Mouse (Mus musculus): ENCODE data around the gene Azgp1.
"Not testable (repeated sequence)": the region's sequence is repeated elsewhere in the genome, so short reads cannot be mapped to it uniquely, and the experiment has no call there.

The Azgp1 gene

DNA sequence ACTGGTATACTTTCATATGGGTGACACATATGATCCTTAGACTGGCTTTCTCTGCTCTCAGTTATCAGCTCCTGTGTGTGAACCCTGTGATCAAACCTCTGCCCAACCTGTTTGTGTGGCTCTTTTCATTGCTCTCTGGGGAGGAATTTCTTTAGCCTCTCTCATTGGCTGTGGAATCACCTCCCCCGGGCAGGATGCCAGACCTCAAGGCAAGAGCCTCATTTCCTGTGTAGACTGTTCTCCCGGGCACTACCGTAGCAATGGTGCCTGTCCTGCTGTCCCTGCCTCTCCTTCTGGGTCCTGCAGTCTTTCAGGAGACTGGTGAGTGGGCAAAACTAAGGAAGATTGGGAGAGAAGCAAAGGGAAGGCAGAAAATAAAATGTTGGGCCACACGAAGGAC, at the start of gene Azgp1:
Gene Azgp1, plus strand, starts transcription at position 221 of the 400 bp plus-strand sequence.
- DNase-seq (ENCODE audit: low spot score in 2 of 2): no peak

- not testable (repeated sequence) for DNase-seq (ENCODE audit: low spot score in 2 of 2)
Measured at GRCm38 (mm10) chr5:137933934-137934333, 47.4 kb upstream of the Azgp1 start.

DNA sequence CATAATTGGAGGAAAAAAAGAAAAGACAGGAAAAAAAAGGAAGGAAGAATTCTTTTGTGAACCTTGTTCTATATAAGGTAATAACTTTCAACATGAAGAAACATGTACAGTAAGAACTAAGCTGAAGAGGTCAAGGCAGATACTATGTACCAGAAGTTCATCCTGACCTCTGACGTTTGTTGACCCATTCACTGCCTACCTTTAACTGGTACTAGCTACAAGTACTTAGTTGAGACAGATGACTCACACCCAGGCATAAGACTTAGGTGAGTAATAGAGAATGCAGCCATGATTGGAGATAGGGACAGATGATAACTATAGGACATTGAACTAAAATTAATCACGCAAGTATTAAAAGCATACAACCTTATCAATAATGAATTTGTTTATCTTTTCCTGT, 44.8 kb upstream of the Azgp1 start:
- DNase-seq (ENCODE audit: low spot score in 2 of 2): no peak

GRCm38 (mm10) chr5:137937238-137937637, 44.1 kb upstream of the Azgp1 start:
- DNase-seq (ENCODE audit: low spot score in 2 of 2): no peak

DNA sequence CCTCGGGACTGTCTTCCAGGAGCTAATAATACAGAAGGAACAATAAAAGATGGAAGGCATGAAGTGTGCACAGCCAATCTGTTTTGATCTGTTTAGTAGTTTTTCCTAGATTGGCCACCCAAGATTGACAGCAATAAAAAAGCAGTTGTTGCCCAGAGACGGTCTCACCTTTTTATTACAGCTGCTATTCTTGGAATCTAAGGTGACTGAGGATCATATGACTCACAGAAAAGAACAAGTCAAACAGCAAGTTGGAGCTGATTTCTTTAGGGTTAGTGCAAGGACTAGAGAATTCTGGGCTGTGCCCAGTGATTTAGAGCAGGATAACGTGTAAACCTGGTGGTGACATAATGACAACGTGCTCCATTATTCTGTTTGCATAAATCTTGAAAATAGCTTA, 40.4 kb upstream of the Azgp1 start:
- DNase-seq (ENCODE audit: low spot score in 2 of 2): no peak

DNA sequence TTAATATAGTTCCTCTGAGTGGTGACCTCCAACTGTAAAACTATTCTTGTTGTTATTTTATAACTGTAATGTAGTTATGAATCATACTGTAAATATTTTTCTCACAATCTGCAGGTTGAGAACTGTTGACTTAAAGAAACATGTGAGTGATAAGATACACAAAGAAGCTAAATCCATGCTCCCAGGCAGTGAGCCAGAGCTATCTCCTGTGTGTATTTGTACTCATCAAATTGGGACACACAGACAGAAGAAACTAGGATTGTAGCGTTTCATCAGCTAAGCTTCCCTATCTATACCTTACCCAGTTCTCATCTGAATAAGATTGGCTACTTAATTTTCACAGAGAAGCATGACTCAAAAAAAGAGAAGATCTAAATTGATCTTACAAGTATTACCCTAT, 38.2 kb upstream of the Azgp1 start:
- DNase-seq (ENCODE audit: low spot score in 2 of 2): no peak

- no peak for DNase-seq (ENCODE audit: low spot score in 2 of 2)
Measured at GRCm38 (mm10) chr5:137947303-137947702, 34.0 kb upstream of the Azgp1 start.

GRCm38 (mm10) chr5:137951218-137951617, 30.1 kb upstream of the Azgp1 start:
- DNase-seq (ENCODE audit: low spot score in 2 of 2): no peak

GRCm38 (mm10) chr5:137956404-137956803, 24.9 kb upstream of the Azgp1 start:
- DNase-seq (ENCODE audit: low spot score in 2 of 2): no peak

DNA sequence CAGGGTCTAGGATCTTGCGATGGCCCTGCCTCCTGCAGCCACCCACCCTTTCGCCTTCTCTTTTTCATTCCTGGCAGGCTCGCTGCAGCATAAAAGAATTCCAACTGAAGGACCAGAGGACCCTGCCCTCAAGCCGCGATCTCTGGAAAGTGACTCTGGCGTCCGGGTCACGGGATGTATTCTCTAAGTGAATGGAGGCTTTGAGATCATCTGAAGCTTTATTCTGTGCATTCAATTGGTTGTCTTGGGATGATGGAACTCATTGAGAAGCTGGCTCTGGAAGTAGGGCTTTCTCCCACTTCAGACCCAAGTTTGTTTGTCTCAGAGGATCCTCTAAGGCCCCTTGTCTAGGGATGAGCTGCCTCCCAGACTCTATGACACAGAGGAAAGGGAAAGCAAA, 18.4 kb upstream of the Azgp1 start, which contains the start of gene Gjc3:
Gene Gjc3, minus strand, starts transcription at position 154 of the 400 bp plus-strand sequence.
- no peak for DNase-seq (ENCODE audit: low spot score in 2 of 2)

- no peak for DNase-seq (ENCODE audit: low spot score in 2 of 2)
Measured at GRCm38 (mm10) chr5:137966492-137966891, 14.8 kb upstream of the Azgp1 start.

- DNase-seq (ENCODE audit: low spot score in 2 of 2): no peak
Measured at GRCm38 (mm10) chr5:137973161-137973560, 8.2 kb upstream of the Azgp1 start.

DNA sequence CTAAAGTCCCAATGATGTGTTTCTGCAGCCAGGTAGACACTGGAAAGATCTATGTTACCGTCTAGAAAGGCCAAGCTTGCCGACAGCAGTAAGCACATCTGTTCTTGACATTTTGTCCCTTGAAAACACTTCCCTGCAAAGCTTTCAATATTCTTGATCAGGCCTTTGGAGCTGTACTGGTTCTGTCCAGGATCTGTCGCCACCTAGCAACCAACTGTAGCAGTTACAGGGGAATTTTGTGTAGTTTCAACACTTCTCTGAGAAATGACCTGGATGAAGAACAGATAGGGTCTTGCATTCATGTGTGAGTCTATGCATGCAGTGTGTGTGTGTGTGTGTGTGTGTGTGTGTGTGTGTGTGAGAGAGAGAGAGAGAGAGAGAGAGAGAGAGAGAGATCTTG, 7.6 kb upstream of the Azgp1 start:
- no peak for DNase-seq (ENCODE audit: low spot score in 2 of 2)

DNA sequence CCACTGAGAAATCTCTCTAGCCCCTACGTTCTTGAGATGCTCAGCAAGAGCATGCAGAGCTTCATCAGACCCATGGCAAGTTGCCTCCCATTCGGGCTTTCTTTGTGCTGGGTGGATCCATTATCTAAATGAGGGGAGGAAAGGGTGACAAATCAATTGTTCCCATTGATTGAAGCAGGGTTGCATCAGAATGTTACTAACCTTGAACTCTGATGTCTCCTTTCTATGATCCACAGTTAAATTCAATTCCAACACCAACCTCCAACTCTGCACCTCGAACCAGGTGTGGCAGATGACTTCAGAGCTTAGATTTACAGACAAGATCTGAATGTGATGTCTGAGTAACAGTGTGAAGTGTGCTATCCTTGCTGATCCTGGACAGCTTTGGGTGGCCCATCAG, 6.6 kb upstream of the Azgp1 start:
- DNase-seq (ENCODE audit: low spot score in 2 of 2): no peak

DNA sequence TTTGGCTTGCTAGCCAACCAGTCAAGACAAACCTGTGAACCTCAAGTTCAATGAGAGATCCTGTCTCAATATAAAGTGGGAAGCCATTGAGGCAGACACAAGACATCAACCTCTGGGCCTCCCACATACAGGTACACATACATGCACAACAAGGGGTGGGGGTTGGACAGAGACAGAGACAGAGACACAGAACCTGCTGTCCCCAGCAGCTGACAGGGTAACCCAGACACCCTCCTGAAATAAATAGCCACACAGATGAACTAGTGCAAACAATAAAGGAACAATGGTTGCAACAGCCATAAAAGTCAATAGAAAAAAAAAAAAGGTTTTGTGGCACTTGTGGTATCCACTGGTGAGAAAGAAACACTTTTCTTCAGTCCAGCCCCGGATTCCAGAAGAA, 5.9 kb upstream of the Azgp1 start:
- DNase-seq (ENCODE audit: low spot score in 2 of 2): no peak

- DNase-seq (ENCODE audit: low spot score in 2 of 2): no peak
Measured at GRCm38 (mm10) chr5:137977291-137977690, 4.0 kb upstream of the Azgp1 start.

- DNase-seq (ENCODE audit: low spot score in 2 of 2): no peak
Measured at GRCm38 (mm10) chr5:137979081-137979480, 2.2 kb upstream of the Azgp1 start.

DNA sequence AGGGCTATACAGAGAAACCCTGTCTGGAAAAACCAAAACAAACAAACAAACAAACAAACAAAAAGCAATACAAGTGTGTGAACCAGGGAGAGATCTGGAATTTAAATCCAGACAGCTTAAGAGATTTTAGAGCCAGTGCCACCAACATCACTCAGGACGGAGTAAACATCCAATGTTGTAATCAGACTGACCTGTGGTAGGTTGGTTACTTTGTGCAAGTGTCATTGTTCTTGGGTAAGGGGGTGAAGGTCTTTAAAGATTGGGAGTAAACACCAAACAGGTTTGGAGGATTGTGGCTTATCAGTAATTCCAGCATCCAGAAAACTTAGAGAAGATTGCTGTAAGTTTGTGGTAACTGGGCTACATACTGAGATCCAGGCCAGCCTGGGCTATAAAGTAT, 5.0 kb downstream of the Azgp1 start:
- no peak for DNase-seq (ENCODE audit: low spot score in 2 of 2)

DNA sequence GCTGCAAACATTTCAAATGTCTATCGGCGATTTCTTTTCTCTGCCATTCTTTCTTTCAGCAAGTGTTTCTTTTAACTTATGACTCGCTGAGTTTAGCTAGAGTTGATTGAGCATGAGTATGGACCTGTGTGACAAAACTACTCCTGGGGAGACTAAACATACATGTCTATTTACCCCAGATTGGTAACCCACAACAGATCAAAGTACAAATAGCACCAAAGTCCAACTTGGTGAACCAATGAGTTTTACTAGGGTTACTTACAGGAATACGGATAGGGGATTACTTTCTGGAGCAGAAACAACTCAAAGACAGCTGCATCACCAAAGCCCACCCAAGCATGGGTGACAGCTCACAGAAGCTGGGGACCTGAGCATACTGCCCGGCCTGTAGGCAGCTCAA, 28.1 kb downstream of the Azgp1 start:
- DNase-seq (ENCODE audit: low spot score in 2 of 2): no peak

GRCm38 (mm10) chr5:138012382-138012781, 31.1 kb downstream of the Azgp1 start:
- no peak for DNase-seq (ENCODE audit: low spot score in 2 of 2)

- DNase-seq (ENCODE audit: low spot score in 2 of 2): no peak
Measured at GRCm38 (mm10) chr5:138016530-138016929, 35.2 kb downstream of the Azgp1 start.

- no peak for DNase-seq (ENCODE audit: low spot score in 2 of 2)
Measured at GRCm38 (mm10) chr5:138016997-138017396, 35.7 kb downstream of the Azgp1 start.

GRCm38 (mm10) chr5:138019577-138019976, 38.3 kb downstream of the Azgp1 start:
- DNase-seq (ENCODE audit: low spot score in 2 of 2): not testable (repeated sequence)

DNA sequence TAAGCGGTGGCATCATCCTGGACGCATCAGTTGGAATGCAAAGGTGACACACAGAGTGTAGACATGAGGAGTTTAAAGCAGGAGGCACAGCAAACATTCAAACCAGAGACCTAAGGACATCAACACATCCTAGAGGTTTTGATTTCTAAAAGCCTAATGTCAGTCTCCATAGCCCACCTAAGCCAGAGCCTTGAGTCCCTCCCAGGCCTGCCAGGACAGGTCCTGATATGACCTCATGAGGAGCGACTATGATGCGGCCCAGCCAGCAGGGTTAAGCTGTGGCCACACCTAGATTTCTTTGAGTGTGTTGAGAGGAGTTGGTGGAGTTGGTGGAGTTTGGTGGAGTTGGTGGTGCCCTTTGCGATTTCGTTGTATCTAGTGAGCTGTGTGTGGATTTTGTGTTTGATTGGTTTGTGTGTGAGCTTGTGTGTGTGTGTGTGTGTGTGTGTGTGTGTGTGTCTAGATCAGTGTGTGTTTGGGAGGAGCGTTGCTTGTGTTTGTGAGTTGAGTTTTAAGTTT, 39.7 kb downstream of the Azgp1 start, which contains the start of the genes Smok3a and Smok3b:
Gene Smok3a, plus strand, starts transcription at position 301 of the 519 bp plus-strand sequence.
Gene Smok3b, plus strand, starts transcription at position 469 of the 519 bp plus-strand sequence.
- not testable (repeated sequence) for DNase-seq (ENCODE audit: low spot score in 2 of 2)

Measured in spleen, postnatal 36 days (tissue).